Mouse (Mus musculus) limb, embryonic 11.5 days (tissue): ENCODE measurements around the gene Tspan17. TPM values are rescaled to one million over a fixed set of nuclear protein-coding genes. Genes with fewer than 3 reads are reported as not detected.

Experiments used
- ATAC-seq: fragments of 200-750 bp; cut with Nextera tagmentation; 2 replicates; pipeline ENCODE4 v1.8.0; 2017; ENCODE audit warnings: low read depth; ENCODE audit not compliant: insufficient number of reproducible peaks, low FRiP score, low TSS enrichment
- DNase-seq: peaks from one replicate; pipeline ENCODE4 v3.0.0-alpha.2; 2015; ENCODE audit warnings: low spot score
- H3K27ac ChIP-seq: fragments of 300-500 bp; sonication (generic); replicated peaks from 2 replicates; pipeline ENCODE4 v1.5.1; 2014; ENCODE audit warnings: low read depth, mild to moderate bottlenecking, low read length
- H3K27me3 ChIP-seq: fragments of 300-500 bp; sonication (generic); 2 replicates; pipeline ENCODE4 v1.6.1; 2014; ENCODE audit warnings: mild to moderate bottlenecking, low read length, mixed read lengths; ENCODE audit not compliant: control insufficient read depth, insufficient read depth
- H3K36me3 ChIP-seq: fragments of 300-500 bp; sonication (generic); 2 replicates; pipeline ENCODE4 v1.6.1; 2014; ENCODE audit warnings: mild to moderate bottlenecking, low read length, moderate library complexity, mixed read lengths; ENCODE audit not compliant: control insufficient read depth, insufficient read depth
- H3K4me1 ChIP-seq: fragments of 300-500 bp; sonication (generic); 2 replicates; pipeline ENCODE4 v1.6.1; 2014; ENCODE audit warnings: low read length, mixed read lengths; ENCODE audit not compliant: control insufficient read depth, insufficient read depth
- H3K4me2 ChIP-seq: fragments of 300-500 bp; sonication (generic); 2 replicates; pipeline ENCODE4 v1.6.1; 2014; ENCODE audit warnings: low read depth, mild to moderate bottlenecking, moderate library complexity; ENCODE audit not compliant: severe bottlenecking
- H3K4me3 ChIP-seq: fragments of 300-500 bp; sonication (generic); 2 replicates; pipeline ENCODE4 v1.5.1; 2014; ENCODE audit warnings: low read depth, low read length
- H3K9ac ChIP-seq: fragments of 300-500 bp; sonication (generic); 2 replicates; pipeline ENCODE4 v1.6.1; 2014; ENCODE audit warnings: mild to moderate bottlenecking, low read length
- H3K9me3 ChIP-seq: fragments of 300-500 bp; sonication (generic); 2 replicates; pipeline ENCODE4 v1.6.1; 2016; ENCODE audit warnings: low read length; ENCODE audit not compliant: control insufficient read depth
- WGBS: fragments of 180-500 bp; shearing (Covaris S2); extraction: QIAGEN DNeasy Blood & Tissue Kit; methylation state at CpG from one replicate; pipeline ENCODE4 v1.1.7; 2014; 5-methylcytosine and 5-hydroxymethylcytosine counted together
- polyA plus RNA-seq: library from polyadenylated mRNA; unstranded; fragments of >200 nt; fragmentation: Nextera tagmentation; extraction: Ambion mirVana; gene quantifications from 2 replicates; pipeline ENCODE4 v1.2.1, GENCODE M21; 2014

The Tspan17 gene
- polyA plus RNA-seq, 1 experiment from 2014 or later, result 1.8 TPM

- peaks cover 16% of the 10 kb centered on the region for H3K27me3 ChIP-seq
- no peaks in the 10 kb centered on the region for H3K9me3 ChIP-seq
- no peak overlapping the region for H3K9ac ChIP-seq
- H3K27ac ChIP-seq, result no peak overlapping the region
- H3K4me2 ChIP-seq, result no peak overlapping the region
- WGBS, result 83% methylated on average over 10 of the region's 10 CpGs
- H3K4me1 ChIP-seq, result peaks cover 2% of the 10 kb centered on the region; the same call in 1 of the 2 replicates
- H3K36me3 ChIP-seq, result no peaks in the 10 kb centered on the region
- DNase-seq (no peak), ATAC-seq (no peak)
- no peak overlapping the region for H3K4me3 ChIP-seq
Observed at GRCm38 (mm10) chr13:54752656-54753055, 36.5 kb upstream of the Tspan17 start.

GRCm38 (mm10) chr13:54753733-54754132, 35.4 kb upstream of the Tspan17 start:
- Histone ChIP-seq H3K4me2 (no peak overlapping the region), H3K4me3 (no peak overlapping the region), H3K9me3 (no peaks in the 10 kb centered on the region), H3K9ac (no peak overlapping the region), H3K36me3 (no peaks in the 10 kb centered on the region), H3K27ac (no peak overlapping the region), H3K4me1 (peaks cover 10% of the 10 kb centered on the region; the same call in 1 of the 2 replicates), H3K27me3 (peaks cover 19% of the 10 kb centered on the region)
- DNase-seq, result no peak
- WGBS, result 66% methylated on average over 6 of the region's 6 CpGs
- ATAC-seq, result no peak

- Histone ChIP-seq H3K4me2 (no peak overlapping the region), H3K27ac (no peak overlapping the region), H3K9ac (no peak overlapping the region), H3K4me1 (peaks cover 14% of the 10 kb centered on the region; the same call in 1 of the 2 replicates), H3K4me3 (no peak overlapping the region), H3K9me3 (no peaks in the 10 kb centered on the region), H3K27me3 (peaks cover 22% of the 10 kb centered on the region), H3K36me3 (no peaks in the 10 kb centered on the region)
- DNase-seq (no peak), ATAC-seq (no peak)
- WGBS, result 44% methylated on average over 12 of the region's 12 CpGs
Observed at GRCm38 (mm10) chr13:54754169-54755080, 34.8 kb upstream of the Tspan17 start.

GRCm38 (mm10) chr13:54755201-54755830, 33.9 kb upstream of the Tspan17 start:
- Histone ChIP-seq H3K9me3 (no peaks in the 10 kb centered on the region), H3K4me1 (peaks cover 15% of the 10 kb centered on the region), H3K36me3 (no peaks in the 10 kb centered on the region), H3K27me3 (peaks cover 16% of the 10 kb centered on the region), H3K4me3 (no peak overlapping the region), H3K27ac (no peak overlapping the region), H3K9ac (no peak overlapping the region), H3K4me2 (no peak overlapping the region)
- 31% methylated on average over 9 of the region's 9 CpGs for WGBS
- ATAC-seq (no peak), DNase-seq (no peak)

- no peaks in the 10 kb centered on the region for H3K9me3 ChIP-seq
- H3K36me3 ChIP-seq, result no peaks in the 10 kb centered on the region
- H3K27me3 ChIP-seq, result peaks cover 14% of the 10 kb centered on the region
- 85% methylated on average over 8 of the region's 8 CpGs for WGBS
- peaks cover 17% of the 10 kb centered on the region for H3K4me1 ChIP-seq
- no peak for DNase-seq
- ATAC-seq, result no peak
- no peak overlapping the region for H3K9ac ChIP-seq
- H3K27ac ChIP-seq, result no peak overlapping the region
- H3K4me2 ChIP-seq, result no peak overlapping the region
- H3K4me3 ChIP-seq, result no peak overlapping the region
Observed at GRCm38 (mm10) chr13:54756156-54756712, 32.9 kb upstream of the Tspan17 start.

- Histone ChIP-seq H3K9ac (no peak overlapping the region), H3K9me3 (no peaks in the 10 kb centered on the region), H3K4me2 (peak overlapping the region; percentile 54), H3K27me3 (peaks cover 14% of the 10 kb centered on the region), H3K36me3 (no peaks in the 10 kb centered on the region), H3K4me1 (peaks cover 17% of the 10 kb centered on the region), H3K4me3 (no peak overlapping the region), H3K27ac (no peak overlapping the region)
- ATAC-seq (no peak), DNase-seq (no peak)
- 50% methylated on average over 10 of the region's 10 CpGs for WGBS
Observed at GRCm38 (mm10) chr13:54757093-54757830, 31.9 kb upstream of the Tspan17 start.

- H3K27me3 ChIP-seq, result peaks cover 18% of the 10 kb centered on the region
Observed at GRCm38 (mm10) chr13:54758045-54758755, 31.0 kb upstream of the Tspan17 start.

More at GRCm38 (mm10) chr13:54758045-54758755, 31.0 kb upstream of the Tspan17 start:
- Histone ChIP-seq H3K27ac (no peak overlapping the region), H3K4me1 (peaks cover 17% of the 10 kb centered on the region), H3K36me3 (no peaks in the 10 kb centered on the region), H3K9ac (no peak overlapping the region), H3K9me3 (no peaks in the 10 kb centered on the region), H3K4me2 (peak overlapping the region; percentile 54), H3K4me3 (peak overlapping the region; percentile 30)
- WGBS, result under 1% methylated on average over 43 of the region's 43 CpGs
- DNase-seq (peak; percentile 95), ATAC-seq (peak; percentile 81)
